In the genomic region with DNA sequence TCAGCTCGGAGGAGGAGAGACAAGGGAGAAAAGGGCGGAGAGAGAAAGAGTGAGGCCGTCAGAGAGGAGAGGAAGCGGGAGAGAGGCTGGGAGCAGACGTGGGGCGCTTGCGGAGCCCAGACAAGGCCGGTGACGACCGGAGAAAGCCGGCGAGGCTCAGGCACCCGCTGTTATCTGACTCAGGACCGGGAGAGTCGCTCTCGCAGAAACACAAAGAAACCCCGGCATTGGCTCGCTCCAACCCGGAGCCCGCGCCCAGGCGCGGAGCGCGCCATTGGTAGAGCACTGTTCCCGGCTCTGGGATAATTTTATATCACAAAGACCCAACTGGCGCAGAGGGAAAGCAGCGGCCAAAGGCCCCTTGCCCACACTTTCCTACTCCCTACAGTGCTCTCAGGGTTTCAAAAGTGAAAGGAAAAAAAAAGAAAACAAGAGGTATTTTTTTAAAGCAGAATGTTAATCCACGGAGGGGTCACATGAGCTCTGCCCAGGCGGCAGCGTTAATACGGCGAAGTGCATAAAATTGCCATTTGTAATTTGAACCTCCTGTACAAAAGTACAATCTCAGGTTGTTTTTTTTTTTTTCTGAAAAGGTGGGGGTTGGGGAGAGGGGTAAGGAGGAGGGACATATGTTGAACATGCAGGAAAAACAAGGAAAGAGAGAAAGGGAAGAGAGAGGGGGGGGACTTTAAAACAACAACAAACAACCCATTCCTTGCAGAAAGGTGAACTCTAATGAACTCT, we compare ENCODE assay signal across 8 mouse cellular contexts. TPM values are rescaled to one million over a fixed set of nuclear protein-coding genes. Genes with fewer than 3 reads are reported as not detected.
DNase-seq lines count a peak whose midpoint lies in the region; ATAC-seq lines count a peak whose summit lies in the region.

No protein-coding gene starts in this region.

- no peak for DNase-seq in lung, postnatal 25 days (ENCODE audit: low spot score)
- peak; percentile 55 to 63 for DNase-seq in cerebellum, postnatal 25 days
- DNase-seq in gastrocnemius, postnatal 10 days: peak; percentile 61
- peak; percentile 80 for DNase-seq in kidney, adult 18-20 months
- peak; percentile 72 for DNase-seq in midbrain, embryonic 10.5 days (ENCODE audit: low spot score)
- DNase-seq in left cerebral cortex, adult 9 months (ENCODE audit: low spot score in 2 of 2): no peak
- DNase-seq in thymus, postnatal 25 days: no peak

- peaks cover 22% of the 10 kb centered on the region; the same call in 1 of the 2 replicates for H3K4me1 ChIP-seq in lung, embryonic 15.5 days
- peaks cover 60% of the 10 kb centered on the region for H3K4me1 ChIP-seq in midbrain, embryonic 10.5 days

- H3K27me3 ChIP-seq in lung, embryonic 15.5 days: no peaks in the 10 kb centered on the region
- peaks cover 82% of the 10 kb centered on the region for H3K27me3 ChIP-seq in midbrain, embryonic 10.5 days (ENCODE audit: low read depth, poor library complexity, severe bottlenecking)

- H3K4me2 ChIP-seq in lung, embryonic 15.5 days: peak overlapping the region; percentile 70

- H3K9me3 ChIP-seq in lung, embryonic 15.5 days: no peaks in the 10 kb centered on the region
- H3K9me3 ChIP-seq in midbrain, embryonic 10.5 days (replicated peaks): no peaks in the 10 kb centered on the region

- WGBS in lung, embryonic 15.5 days: under 1% methylated on average over 33 of the region's 33 CpGs
- WGBS in midbrain, embryonic 10.5 days: under 1% methylated on average over 33 of the region's 33 CpGs

- H3K9ac ChIP-seq in lung, embryonic 15.5 days: peak overlapping the region; percentile 99

- H3K4me3 ChIP-seq in lung, embryonic 15.5 days: peak overlapping the region; percentile 80
- H3K4me3 ChIP-seq in midbrain, embryonic 10.5 days: peak overlapping the region; percentile 89

- H3K27ac ChIP-seq in lung, embryonic 15.5 days: peak overlapping the region; percentile 100
- peak overlapping the region; percentile 99 for H3K27ac ChIP-seq in midbrain, embryonic 10.5 days (replicated peaks)

- no peak for ATAC-seq in lung, embryonic 15.5 days (ENCODE audit: borderline replicate concordance, extremely low read depth, low FRiP score, low TSS enrichment)

- peaks cover 14% of the 10 kb centered on the region; the same call in 1 of the 2 replicates for H3K36me3 ChIP-seq in lung, embryonic 15.5 days
- peaks cover 59% of the 10 kb centered on the region for H3K36me3 ChIP-seq in midbrain, embryonic 10.5 days

RNA-seq across cellular contexts. Expression of a gene that starts 7.5 kb away (rescaled TPM):
- 107 and 108 TPM in 2 replicates for polyA plus RNA-seq in lung, embryonic 15.5 days (2015; fragmentation: Nextera tagmentation; extraction: Ambion mirVana)
- total RNA-seq in gastrocnemius, postnatal 10 days (2021): 10 to 100 TPM; 32.7 to 39.2 TPM
- 86.8 and 89.2 TPM in 2 replicates for polyA plus RNA-seq in midbrain, embryonic 10.5 days (2016; fragmentation: Nextera tagmentation; extraction: Ambion mirVana)

Comparison
In these comparisons a context has a peak if more than half of its experiments do, and no peak if none do; other contexts are left out.
1. DNase-seq: peak in cerebellum, postnatal 25 days (2 of 2), gastrocnemius, postnatal 10 days (single experiment), kidney, adult 18-20 months (single experiment) and midbrain, embryonic 10.5 days (single experiment); none in lung, postnatal 25 days (single experiment), left cerebral cortex, adult 9 months (0 of 2) and thymus, postnatal 25 days (single experiment).